Mouse (Mus musculus) urinary bladder, postnatal 10 days (tissue): Measurements from ENCODE around the gene Gpx2.
A peak's percentile ranks its signal among the peaks of the same experiment; 100 is the strongest.

ENCODE experiments used
- DNase-seq: peaks from one replicate; pipeline ENCODE4 v3.0.0; 2022; ENCODE audit warnings: low spot score

Gene Gpx2

DNA sequence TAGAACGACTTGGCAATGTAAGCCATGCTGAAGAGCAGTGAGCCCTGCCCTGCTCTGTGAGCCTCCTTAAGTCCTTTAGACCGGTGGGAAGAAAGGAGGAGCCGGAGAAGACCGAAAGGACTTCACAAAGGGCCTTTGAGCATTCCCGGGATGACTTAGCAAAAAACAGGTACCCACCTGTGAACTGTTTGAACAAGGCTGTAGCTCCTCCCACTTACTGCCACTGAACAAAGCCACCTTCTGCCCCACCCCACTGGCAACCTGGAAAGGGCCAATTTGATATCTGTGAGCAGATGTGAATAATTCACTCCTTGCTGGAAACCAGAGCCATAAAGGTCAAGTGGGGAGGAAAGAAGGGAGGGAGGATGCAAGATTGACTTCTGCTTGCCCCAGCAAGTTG lies at the start of gene Gpx2:
Gene Gpx2, minus strand, starts transcription at position 205 of the 400 bp plus-strand sequence.
- no peak for DNase-seq

DNA sequence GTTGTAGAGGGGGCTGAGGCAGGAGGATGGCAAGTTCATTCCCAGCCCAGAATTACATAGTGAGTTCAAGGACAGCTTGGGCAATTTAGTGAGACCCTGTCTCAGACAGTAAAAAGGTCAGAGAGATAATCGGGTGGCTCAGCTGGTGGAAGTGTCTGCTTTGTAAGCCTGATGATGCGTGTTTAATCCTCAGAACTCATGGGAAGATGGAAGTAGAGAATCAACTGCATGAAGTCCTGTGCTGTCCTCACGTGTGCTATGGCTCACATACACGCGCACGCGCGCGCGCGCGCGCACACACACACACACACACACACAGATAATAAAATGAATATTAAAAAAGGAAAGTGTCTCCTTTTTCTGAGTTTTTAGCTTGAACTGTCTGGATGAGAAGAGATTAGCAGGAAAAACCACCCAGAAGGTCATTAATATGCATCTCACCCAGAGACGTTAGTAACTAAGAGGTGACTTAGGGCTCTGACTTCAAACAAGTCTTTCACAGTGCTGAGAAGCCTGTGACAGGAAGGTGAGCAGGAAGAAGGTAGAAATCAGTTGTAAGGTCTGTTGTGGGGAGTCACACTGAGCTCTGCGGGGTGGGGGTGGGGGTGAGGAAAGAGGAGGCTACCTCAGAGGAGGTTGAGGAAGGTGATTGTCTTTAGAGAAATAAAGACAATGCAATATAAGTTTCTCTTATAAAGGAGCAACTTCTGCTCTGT lies 49.1 kb upstream of the Gpx2 start:
- DNase-seq = no peak

GRCm38 (mm10) chr12:76840081-76840480 lies 44.7 kb upstream of the Gpx2 start:
- no peak for DNase-seq

GRCm38 (mm10) chr12:76839298-76839697 lies 43.9 kb upstream of the Gpx2 start:
- no peak for DNase-seq

DNA sequence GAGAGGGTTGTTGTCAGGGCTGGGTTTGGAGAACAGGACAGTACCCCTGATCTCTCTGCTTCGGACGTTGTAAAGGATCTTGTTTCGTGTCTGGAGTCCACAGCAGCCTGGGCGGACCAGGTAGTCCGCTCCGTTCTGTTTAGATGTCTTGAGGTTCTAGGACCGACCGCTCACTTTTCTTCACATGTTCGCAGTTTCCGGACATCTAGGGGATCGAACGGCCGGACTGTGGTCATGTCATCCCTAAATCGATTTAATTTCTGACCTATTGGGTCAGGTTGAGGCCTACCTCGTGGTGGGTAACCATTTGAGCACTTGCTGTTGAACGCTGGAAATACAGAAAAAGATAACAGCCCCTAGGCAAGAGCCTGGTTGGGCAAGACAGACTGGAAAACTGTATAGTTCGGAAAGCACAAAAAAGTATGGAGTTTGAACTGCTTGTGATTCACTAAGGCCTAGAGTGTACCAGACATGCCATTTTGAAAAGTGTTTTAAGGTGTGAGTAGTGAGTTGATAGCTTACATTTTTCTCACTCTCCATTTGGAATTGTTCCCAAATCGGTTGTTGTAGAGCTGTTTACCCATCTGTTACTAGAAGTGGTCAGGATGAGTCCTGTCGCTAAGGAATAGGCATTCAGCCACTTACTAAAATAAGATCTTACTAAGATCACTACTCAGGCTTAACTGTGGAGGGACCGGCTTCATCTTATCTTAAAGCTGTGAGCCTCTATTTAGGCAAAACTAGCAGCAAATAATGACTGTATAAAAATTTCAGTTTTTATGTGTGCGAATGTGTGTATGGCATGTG lies 42.7 kb upstream of the Gpx2 start:
- DNase-seq = no peak

DNA sequence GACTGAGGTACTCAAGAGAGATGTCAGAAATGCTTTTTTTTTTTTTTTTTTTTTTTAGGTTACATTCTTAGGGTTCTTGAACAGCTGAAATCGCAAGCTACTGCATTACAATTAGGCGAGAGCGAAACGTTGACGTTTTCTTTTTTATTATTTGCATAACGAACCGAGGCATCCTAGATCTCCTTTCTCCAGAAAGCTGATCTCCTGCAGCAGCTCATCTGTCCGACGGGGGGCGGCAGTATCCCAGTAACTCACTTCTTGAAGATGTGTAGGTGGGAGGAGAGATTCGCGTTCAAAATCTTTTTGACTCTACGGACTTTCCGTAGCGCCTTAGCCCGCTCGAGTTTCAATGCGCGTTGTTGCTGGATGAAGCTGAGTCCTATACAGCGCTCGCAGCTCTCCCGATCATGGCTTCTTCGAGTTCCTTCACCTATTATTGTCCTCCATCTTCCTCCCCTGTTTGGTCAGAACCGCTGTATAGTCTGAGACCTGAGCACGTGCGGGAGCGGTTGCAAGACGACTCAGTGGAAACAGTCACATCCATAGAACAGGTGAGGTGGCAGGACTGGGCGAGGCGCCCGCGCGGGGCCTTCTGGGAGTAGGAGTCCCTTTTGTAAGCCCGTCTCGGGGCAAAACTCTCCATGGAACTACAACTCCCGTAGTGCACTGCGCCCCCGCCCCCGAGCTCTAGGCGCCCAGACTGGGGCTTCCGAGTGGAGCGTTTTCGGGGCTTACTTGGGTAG lies 41.9 kb upstream of the Gpx2 start:
- DNase-seq = peak; percentile 83

- DNase-seq = no peak
These were observed 37.4 kb upstream of the Gpx2 start for GRCm38 (mm10) chr12:76832704-76833103.

- DNase-seq = no peak
These were observed 29.9 kb upstream of the Gpx2 start for GRCm38 (mm10) chr12:76825283-76825682.

- DNase-seq = no peak
These were observed 27.3 kb upstream of the Gpx2 start, which contains the start of gene Rab15 for GRCm38 (mm10) chr12:76822651-76823041. Gene Rab15, minus strand, starts transcription at chr12:76822908.

DNA sequence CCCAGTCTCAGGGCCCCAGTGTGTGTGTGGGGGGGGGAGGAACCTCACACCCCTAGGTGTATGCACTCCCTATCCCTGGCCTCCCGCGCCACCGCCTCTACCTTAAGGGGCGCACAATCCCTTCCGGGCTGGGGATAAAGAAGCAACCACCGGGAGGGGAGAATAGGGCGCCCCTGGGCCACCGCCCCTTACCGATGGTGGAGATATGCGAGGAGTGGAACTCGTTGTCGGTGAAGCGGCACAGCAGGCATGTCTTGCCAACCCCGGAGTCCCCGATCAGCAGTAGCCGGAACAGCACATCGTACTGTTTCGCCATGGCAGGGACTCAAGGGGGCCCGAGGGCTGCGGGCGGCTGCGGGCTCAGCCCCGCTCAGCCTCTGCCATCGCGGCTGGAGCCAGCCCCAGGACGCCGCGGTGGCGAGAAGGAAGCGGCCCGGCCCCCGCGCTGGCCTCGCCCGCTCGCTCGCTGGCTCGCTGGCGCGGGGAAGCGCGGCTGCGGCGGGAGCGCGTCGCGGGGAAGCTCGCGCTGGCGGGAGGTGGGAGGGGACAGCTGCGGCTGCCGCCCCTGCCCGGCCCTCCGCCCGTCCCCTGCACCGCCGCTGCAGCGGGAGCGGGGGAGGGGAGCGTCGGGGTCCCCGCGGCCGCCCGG lies 26.8 kb upstream of the Gpx2 start:
- DNase-seq = no peak

DNA sequence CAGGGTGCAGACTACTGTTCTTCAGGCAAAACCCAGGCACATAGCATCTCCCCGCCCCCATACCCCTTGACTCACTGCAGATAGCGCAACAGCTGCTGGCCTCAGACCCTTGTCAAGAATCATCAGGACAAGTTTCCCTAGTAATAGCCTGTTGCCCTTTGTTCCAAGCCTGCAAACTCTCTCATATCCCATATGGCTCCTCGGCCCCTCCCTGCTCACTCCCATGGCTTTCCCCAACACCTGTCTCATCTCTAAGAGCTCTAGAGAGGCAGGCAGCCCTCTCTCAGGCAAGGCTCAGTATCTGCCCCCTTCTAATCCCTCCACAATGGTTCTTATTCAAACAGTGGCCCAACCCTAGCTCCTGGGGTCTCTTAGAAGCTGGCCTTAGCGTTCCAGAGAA lies 25.3 kb upstream of the Gpx2 start:
- no peak for DNase-seq

DNA sequence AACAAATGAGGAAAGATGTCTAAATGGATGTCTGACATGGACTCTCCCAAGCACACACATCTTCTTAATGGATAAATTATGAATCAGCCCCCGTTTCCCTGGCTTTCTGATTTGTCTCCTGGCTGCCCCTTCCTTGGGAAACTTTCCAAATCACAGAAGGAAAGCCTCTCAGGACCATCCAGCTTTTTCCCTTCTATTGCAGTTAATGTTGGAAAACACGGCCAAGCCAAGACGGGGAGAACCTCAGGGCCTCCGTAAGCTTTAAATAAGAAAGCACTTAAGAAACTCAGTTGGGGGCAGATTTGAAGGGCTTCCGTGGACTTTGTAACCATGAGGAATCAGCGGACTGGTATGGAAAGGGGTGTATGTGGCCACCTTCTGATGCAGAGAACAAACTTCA lies 24.5 kb upstream of the Gpx2 start:
- DNase-seq = no peak

- DNase-seq = no peak
These were observed 23.6 kb upstream of the Gpx2 start for GRCm38 (mm10) chr12:76818908-76819307.

DNA sequence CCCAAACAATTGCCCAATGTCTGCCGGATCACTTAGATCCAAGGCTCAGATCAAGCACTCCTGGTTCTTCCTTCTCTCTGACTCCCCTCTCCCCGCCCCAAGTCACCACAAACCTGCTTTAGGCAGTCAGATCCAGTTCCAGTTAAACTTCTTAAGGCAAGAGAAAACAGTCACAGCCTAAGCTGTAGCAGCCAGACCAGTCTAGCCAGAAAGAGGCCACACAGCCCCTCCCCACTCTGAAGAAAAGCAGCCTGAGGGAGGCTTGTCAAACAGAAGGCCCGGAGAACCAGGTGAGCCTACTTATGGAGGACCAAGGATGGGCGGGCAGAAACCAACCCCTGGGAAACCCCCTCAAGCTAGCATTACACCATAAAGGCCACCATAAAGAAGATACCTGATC lies 22.8 kb upstream of the Gpx2 start:
- DNase-seq = no peak

DNA sequence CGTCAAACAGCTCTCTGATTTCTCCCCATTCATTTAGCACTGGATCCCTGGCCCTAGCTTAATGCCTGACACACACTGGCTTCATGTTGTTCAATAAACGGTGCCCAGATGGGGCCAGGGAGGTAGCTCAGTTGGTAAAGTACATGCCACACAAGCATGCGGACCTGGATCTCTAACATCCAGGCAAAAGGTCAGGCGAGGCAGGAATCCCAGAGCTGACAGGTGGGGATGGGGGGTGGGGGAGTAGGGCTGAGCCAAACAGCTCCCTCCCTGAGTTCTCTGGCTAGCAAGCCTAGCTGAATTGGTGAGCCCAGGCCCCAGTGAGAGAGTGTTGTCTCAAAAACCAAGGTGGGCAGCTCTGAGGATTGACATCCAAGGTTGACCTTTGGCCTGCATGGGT lies 21.8 kb upstream of the Gpx2 start:
- DNase-seq = no peak

DNA sequence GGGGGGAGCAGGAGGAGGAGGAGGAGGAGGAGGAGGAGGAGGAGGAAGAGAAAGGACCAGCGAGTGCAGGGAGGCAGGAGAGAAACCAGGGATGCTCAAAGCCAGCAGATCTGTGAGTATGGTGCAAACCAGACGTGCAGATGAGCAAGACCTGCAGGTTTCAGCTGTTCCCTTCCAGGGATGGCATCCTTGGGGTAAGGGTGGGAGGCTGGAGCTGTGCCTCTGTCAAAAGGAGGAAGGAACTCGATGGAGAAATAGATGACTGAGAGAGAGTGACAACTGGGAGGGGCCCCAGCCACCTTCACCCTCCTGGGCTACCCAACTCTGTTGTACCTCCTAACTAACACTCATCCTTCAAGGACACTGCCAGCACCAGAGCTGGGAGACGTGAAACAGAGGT lies 21.4 kb upstream of the Gpx2 start:
- DNase-seq = no peak

- DNase-seq = no peak
These were observed 18.8 kb upstream of the Gpx2 start for GRCm38 (mm10) chr12:76814120-76814519.

DNA sequence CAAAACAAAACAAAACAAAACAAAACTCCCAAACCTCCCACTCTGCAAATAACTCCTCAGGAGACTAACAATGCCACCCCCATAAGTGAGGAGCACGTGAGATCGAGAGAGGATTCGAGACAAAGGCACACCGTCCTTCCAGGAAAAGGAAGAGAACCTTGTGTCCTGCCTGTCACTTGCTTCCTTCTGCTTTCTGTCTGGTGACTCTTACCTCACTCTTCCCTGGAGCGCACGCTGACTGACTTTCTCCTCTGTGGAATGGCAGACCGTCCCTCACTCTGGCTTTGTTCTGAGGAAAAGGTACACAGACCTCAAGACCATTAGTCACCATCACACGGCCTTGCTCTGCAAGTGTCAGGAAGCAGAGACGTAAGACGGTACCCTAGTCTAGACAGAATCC lies 18.2 kb upstream of the Gpx2 start:
- DNase-seq = no peak

- no peak for DNase-seq
These were observed 15.7 kb upstream of the Gpx2 start for GRCm38 (mm10) chr12:76811006-76811405.

GRCm38 (mm10) chr12:76810491-76810890 lies 15.1 kb upstream of the Gpx2 start:
- DNase-seq = no peak

DNA sequence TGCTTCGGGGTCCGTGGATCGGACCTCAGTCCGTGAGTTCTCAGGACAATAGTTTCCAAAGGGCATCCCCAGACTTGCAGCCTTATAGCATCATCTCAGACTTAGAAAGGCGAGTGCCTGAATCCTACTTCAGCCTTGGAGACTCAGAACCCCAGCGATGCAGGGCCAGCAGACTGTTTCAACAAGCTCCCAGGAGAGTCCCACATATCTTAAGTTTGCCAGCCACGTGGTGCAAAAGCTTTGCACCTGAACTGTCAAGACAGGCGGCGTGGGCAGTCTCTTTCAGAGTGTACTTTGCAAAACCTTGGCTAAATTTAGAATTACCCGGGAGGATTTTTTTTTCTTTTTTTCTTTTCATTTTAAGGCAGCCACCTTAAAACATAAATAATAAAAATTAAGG lies 12.4 kb upstream of the Gpx2 start:
- no peak for DNase-seq

GRCm38 (mm10) chr12:76805056-76805811 lies 9.9 kb upstream of the Gpx2 start:
- no peak for DNase-seq
